Mouse (Mus musculus) C2C12 (cell line): Measurements from ENCODE around the gene Vps4a.
"Not testable (repeated sequence)": the region's sequence is repeated elsewhere in the genome, so short reads cannot be mapped to it uniquely, and the experiment has no call there.

Source experiments
- CEBPB ChIP-seq: IDR thresholded peaks from one replicate; pipeline ENCODE4 v1.6.1; 2011; ENCODE audit warnings: low read depth, mild to moderate bottlenecking, control low read depth, moderate library complexity
- CTCF ChIP-seq: IDR thresholded peaks from one replicate; pipeline ENCODE4 v1.5.1; 2011; ENCODE audit not compliant: control insufficient read depth, insufficient read depth, insufficient read length
- MAX ChIP-seq: IDR thresholded peaks from one replicate; pipeline ENCODE4 v1.6.1; 2011; ENCODE audit warnings: mild to moderate bottlenecking, control low read depth
- MYOD1 ChIP-seq: IDR thresholded peaks from one replicate; pipeline ENCODE4 v1.6.1; 2011; ENCODE audit warnings: low read depth; ENCODE audit not compliant: control insufficient read depth, insufficient read length
- MYOG ChIP-seq: IDR thresholded peaks from one replicate; pipeline ENCODE4 v1.6.1; 2011; ENCODE audit not compliant: control insufficient read depth, insufficient read length; ENCODE audit errors: extremely low read depth
- USF1 ChIP-seq: IDR thresholded peaks from one replicate; pipeline ENCODE4 v1.6.1; 2011; ENCODE audit warnings: low read depth, mild to moderate bottlenecking, control low read depth, moderate library complexity

DNA sequence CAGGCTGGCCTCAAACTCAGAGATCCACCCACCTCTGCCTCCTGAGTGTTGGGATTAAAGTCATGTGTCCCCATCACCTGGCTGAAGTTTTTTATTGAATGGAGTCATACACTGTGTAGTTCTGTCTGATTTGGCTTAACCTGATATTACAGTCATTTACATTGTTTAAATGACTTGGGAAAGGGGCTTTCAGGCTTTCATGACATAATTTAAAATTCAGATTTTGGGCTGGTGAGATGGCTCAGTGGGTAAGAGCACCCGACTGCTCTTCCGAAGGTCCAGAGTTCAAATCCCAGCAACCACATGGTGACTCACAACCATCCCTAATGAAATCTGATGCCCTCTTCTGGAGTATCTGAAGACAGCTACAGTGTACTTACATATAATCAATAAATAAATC lies 2.6 kb downstream of the Vps4a start:
- not testable (repeated sequence) for TF ChIP-seq MYOG, MYOD1, CTCF, USF1, CEBPB, MAX
